Mouse (Mus musculus) lung, embryonic 14.5 days (tissue): ENCODE results near the gene Esrp2. TPM values are rescaled to one million over a fixed set of nuclear protein-coding genes. Genes with fewer than 3 reads are reported as not detected.
A peak's percentile ranks its signal among the peaks of the same experiment; 100 is the strongest.

Experiments used
- ATAC-seq: fragments of 200-750 bp; cut with Nextera tagmentation; 2 replicates; pipeline ENCODE4 v1.8.0; 2017; ENCODE audit warnings: mild to moderate bottlenecking, moderate TSS enrichment, moderate library complexity; ENCODE audit not compliant: insufficient read depth
- DNase-seq: peaks from one replicate; pipeline ENCODE4 v3.0.0-alpha.2; 2015
- H3K27ac ChIP-seq: fragments of 300-500 bp; sonication (generic); 2 replicates; pipeline ENCODE4 v1.5.1; 2014; ENCODE audit warnings: low read depth, mild to moderate bottlenecking, moderate library complexity
- H3K27me3 ChIP-seq: fragments of 300-500 bp; sonication (generic); 2 replicates; pipeline ENCODE4 v1.6.1; 2014; ENCODE audit warnings: low read length, control low read depth; ENCODE audit not compliant: insufficient read depth
- H3K36me3 ChIP-seq: fragments of 300-500 bp; sonication (generic); 2 replicates; pipeline ENCODE4 v1.6.1; 2014; ENCODE audit warnings: control low read depth; ENCODE audit not compliant: insufficient read depth
- H3K4me1 ChIP-seq: fragments of 300-500 bp; sonication (generic); 2 replicates; pipeline ENCODE4 v1.6.1; 2014; ENCODE audit warnings: antibody characterized with exemption, control low read depth; ENCODE audit not compliant: insufficient read depth
- H3K4me2 ChIP-seq: fragments of 300-500 bp; sonication (generic); 2 replicates; pipeline ENCODE4 v1.6.1; 2014; ENCODE audit warnings: mild to moderate bottlenecking
- H3K4me3 ChIP-seq: fragments of 300-500 bp; sonication (generic); 2 replicates; pipeline ENCODE4 v1.5.1; 2014; ENCODE audit warnings: low read depth, low read length
- H3K9ac ChIP-seq: fragments of 300-500 bp; sonication (generic); 2 replicates; pipeline ENCODE4 v1.6.1; 2014
- H3K9me3 ChIP-seq: fragments of 300-500 bp; sonication (generic); 2 replicates; pipeline ENCODE4 v1.6.1; 2016; ENCODE audit warnings: low read depth, low read length, control low read depth
- CTCF ChIP-seq: IDR thresholded peaks from 2 replicates; pipeline ENCODE4 v1.5.1; 2016; ENCODE audit warnings: antibody characterized with exemption, low read depth
- WGBS: fragments of 180-500 bp; shearing (Covaris S2); extraction: QIAGEN DNeasy Blood & Tissue Kit; methylation state at CpG from one replicate; pipeline ENCODE4 v1.1.7; 2014; 5-methylcytosine and 5-hydroxymethylcytosine counted together
- polyA plus RNA-seq: library from polyadenylated mRNA; unstranded; fragments of >200 nt; fragmentation: Nextera tagmentation; extraction: Ambion mirVana; gene quantifications from 2 replicates; pipeline ENCODE4 v1.2.1, GENCODE M21; 2014

Gene Esrp2
- polyA plus RNA-seq = 29.6 and 31.1 TPM in 2 replicates

- Histone ChIP-seq H3K9ac (peak within 1 kb of the TSS; percentile 62), H3K9me3 (no peaks in the 10 kb centered on the region), H3K4me3 (peak within 1 kb of the TSS; percentile 55), H3K4me2 (peak within 1 kb of the TSS; percentile 76), H3K27me3 (peaks cover 39% of the 10 kb centered on the region), H3K27ac (peak within 1 kb of the TSS; percentile 93), H3K36me3 (peaks cover 22% of the 10 kb centered on the region), H3K4me1 (0 out of 2 replicates have a peak, but pooled peaks cover 4% of the 10 kb centered on the region)
- no peak for TF ChIP-seq CTCF
- under 1% methylated on average over 86 of the region's 86 CpGs for WGBS
- peak; percentile 80 for DNase-seq
- ATAC-seq = peak; percentile 65
Measured at GRCm38 (mm10) chr8:106136156-106137130, at the start of gene Esrp2. Gene Esrp2, minus strand, starts transcription at chr8:106136974.

- H3K4me1 ChIP-seq = no peaks in the 10 kb centered on the region
- no peak overlapping the region for H3K4me3 ChIP-seq
- no peaks in the 10 kb centered on the region for H3K27me3 ChIP-seq
- TF ChIP-seq CTCF = no peak
- H3K9me3 ChIP-seq = no peaks in the 10 kb centered on the region
- DNase-seq (no peak), ATAC-seq (no peak)
- 92% methylated on average over 3 of the region's 3 CpGs for WGBS
- no peak overlapping the region for H3K9ac ChIP-seq
- no peak overlapping the region for H3K27ac ChIP-seq
- no peak overlapping the region for H3K4me2 ChIP-seq
- peaks cover 31% of the 10 kb centered on the region for H3K36me3 ChIP-seq
Measured at GRCm38 (mm10) chr8:106186394-106186793, 49.6 kb upstream of the Esrp2 start.

DNA sequence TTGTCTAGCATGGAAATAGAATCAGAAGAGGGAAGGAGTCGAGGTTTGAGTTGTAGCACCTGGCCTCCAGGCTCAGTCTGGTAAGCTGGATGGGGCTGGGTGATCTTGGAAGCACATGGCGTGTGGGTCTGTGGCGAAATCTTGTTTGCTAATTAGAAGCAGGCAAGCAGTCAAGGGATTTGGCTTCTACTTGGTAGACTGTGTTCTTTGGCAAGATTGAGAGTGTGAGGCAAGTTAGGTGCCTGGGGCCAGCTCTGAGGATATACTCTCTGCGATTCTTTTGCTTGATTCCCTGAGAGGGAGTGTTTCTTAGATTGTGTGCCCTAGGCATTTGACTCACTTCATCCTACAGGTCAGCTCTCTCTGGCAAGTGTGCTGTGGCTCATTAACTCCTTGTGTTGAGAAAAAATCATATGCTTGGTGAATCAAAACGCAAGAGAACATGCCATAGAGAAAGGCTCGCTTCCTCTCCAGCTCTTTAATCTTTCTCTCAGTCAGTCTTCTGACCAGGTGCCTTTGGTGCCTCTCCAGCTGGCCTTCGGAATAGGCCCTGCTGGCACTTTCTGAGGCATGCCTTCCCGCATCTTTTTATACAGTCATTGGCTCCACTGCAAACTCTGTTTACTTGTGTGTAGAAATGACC, 49.0 kb upstream of the Esrp2 start:
- no peaks in the 10 kb centered on the region for H3K9me3 ChIP-seq
- 84% methylated on average over 8 of the region's 8 CpGs for WGBS
- DNase-seq = no peak
- no peak for ATAC-seq
- no peak overlapping the region for H3K4me3 ChIP-seq
- H3K4me1 ChIP-seq = no peaks in the 10 kb centered on the region
- H3K4me2 ChIP-seq = no peak overlapping the region
- H3K27me3 ChIP-seq = no peaks in the 10 kb centered on the region
- no peak overlapping the region for H3K9ac ChIP-seq
- no peak overlapping the region for H3K27ac ChIP-seq
- peaks cover 25% of the 10 kb centered on the region for H3K36me3 ChIP-seq
- no peak for TF ChIP-seq CTCF

DNA sequence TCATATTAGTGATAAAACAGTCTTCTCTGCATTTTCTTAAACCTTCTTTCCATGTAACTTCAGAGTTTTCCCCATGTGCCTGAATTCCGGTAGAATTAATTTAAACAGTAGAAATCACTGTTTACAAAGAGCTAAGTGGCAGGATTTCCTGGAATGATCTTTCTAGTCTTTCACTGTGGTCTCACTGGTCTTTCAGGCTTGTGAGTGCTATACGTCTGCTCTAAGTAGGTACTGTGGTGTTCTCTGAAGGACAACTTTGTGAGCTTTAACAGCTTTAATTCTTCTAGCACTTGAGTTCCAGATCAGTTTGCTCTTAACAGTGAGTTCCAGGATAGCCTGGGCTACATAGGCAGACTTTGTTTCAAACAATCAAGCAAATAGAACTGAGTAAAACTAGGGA, 41.7 kb upstream of the Esrp2 start:
- TF ChIP-seq CTCF = no peak
- Histone ChIP-seq H3K4me2 (no peak overlapping the region; the same call in 1 of the 2 replicates), H3K27ac (peak overlapping the region; percentile 67)

GRCm38 (mm10) chr8:106177594-106177993, 40.8 kb upstream of the Esrp2 start:
- Histone ChIP-seq H3K4me3 (no peak overlapping the region), H3K9ac (no peak overlapping the region), H3K9me3 (no peaks in the 10 kb centered on the region), H3K4me2 (no peak overlapping the region), H3K27ac (0 out of 2 replicates have a peak overlapping the region, but pooled peaks have one; percentile 2), H3K27me3 (no peaks in the 10 kb centered on the region), H3K4me1 (peaks cover 3% of the 10 kb centered on the region; the same call in 1 of the 2 replicates), H3K36me3 (peaks cover 10% of the 10 kb centered on the region; the same call in 1 of the 2 replicates)
- ATAC-seq (no peak), DNase-seq (no peak)
- 37% methylated on average over 1 of the region's 1 CpGs for WGBS
- TF ChIP-seq CTCF = no peak

More for the DNA sequence above, 41.7 kb upstream of the Esrp2 start:
- H3K36me3 ChIP-seq = peaks cover 11% of the 10 kb centered on the region; the same call in 1 of the 2 replicates
- no peak overlapping the region for H3K9ac ChIP-seq
- H3K9me3 ChIP-seq = no peaks in the 10 kb centered on the region
- DNase-seq (peak; percentile 32), ATAC-seq (no peak)
- H3K4me1 ChIP-seq = peaks cover 3% of the 10 kb centered on the region; the same call in 1 of the 2 replicates
- WGBS = 20% methylated on average over 2 of the region's 2 CpGs
- no peak overlapping the region for H3K4me3 ChIP-seq
- no peaks in the 10 kb centered on the region for H3K27me3 ChIP-seq

GRCm38 (mm10) chr8:106176891-106177290, 40.1 kb upstream of the Esrp2 start:
- no peak for TF ChIP-seq CTCF
- ATAC-seq (peak; percentile 73; the same call in 1 of the 2 replicates), DNase-seq (peak; percentile 57)
- Histone ChIP-seq H3K9me3 (no peaks in the 10 kb centered on the region), H3K27me3 (no peaks in the 10 kb centered on the region), H3K4me1 (peaks cover 3% of the 10 kb centered on the region; the same call in 1 of the 2 replicates), H3K9ac (no peak overlapping the region), H3K27ac (peak overlapping the region; percentile 24; the same call in 1 of the 2 replicates), H3K4me3 (no peak overlapping the region), H3K36me3 (peaks cover 9% of the 10 kb centered on the region; the same call in 1 of the 2 replicates), H3K4me2 (no peak overlapping the region)
- 18% methylated on average over 1 of the region's 1 CpGs for WGBS
